Mouse (Mus musculus) liver, embryonic 15.5 days (tissue): ENCODE results near the gene Atp2b1. TPM values are rescaled to one million over a fixed set of nuclear protein-coding genes. Genes with fewer than 3 reads are reported as not detected.
"Not testable (repeated sequence)": the region's sequence is repeated elsewhere in the genome, so short reads cannot be mapped to it uniquely, and the experiment has no call there.

Experiments
- ATAC-seq: fragments of 200-750 bp; cut with Nextera tagmentation; 2 replicates; pipeline ENCODE4 v1.8.0; 2017; ENCODE audit warnings: moderate number of reproducible peaks, mild to moderate bottlenecking, moderate library complexity; ENCODE audit not compliant: insufficient read depth
- H3K27ac ChIP-seq: fragments of 300-500 bp; sonication (generic); replicated peaks from 2 replicates; pipeline ENCODE4 v1.5.1; 2015; ENCODE audit warnings: mild to moderate bottlenecking, inconsistent platforms
- H3K27me3 ChIP-seq: fragments of 300-500 bp; sonication (generic); 2 replicates; pipeline ENCODE4 v1.6.1; 2015; ENCODE audit warnings: mild to moderate bottlenecking, inconsistent platforms
- H3K36me3 ChIP-seq: fragments of 300-500 bp; sonication (generic); replicated peaks from 2 replicates; pipeline ENCODE4 v1.6.1; 2015; ENCODE audit warnings: moderate library complexity, mild to moderate bottlenecking, inconsistent platforms
- H3K4me1 ChIP-seq: fragments of 300-500 bp; sonication (generic); replicated peaks from 2 replicates; pipeline ENCODE4 v1.6.1; 2015; ENCODE audit warnings: inconsistent platforms
- H3K4me2 ChIP-seq: fragments of 300-500 bp; sonication (generic); 2 replicates; pipeline ENCODE4 v1.6.1; 2015; ENCODE audit warnings: moderate library complexity, mild to moderate bottlenecking, inconsistent platforms
- H3K4me3 ChIP-seq: fragments of 300-500 bp; sonication (generic); replicated peaks from 2 replicates; pipeline ENCODE4 v1.5.1; 2015; ENCODE audit warnings: mild to moderate bottlenecking, inconsistent platforms
- H3K9ac ChIP-seq: fragments of 300-500 bp; sonication (generic); 2 replicates; pipeline ENCODE4 v1.6.1; 2015; ENCODE audit warnings: moderate library complexity, mild to moderate bottlenecking, inconsistent platforms
- H3K9me3 ChIP-seq: fragments of 300-500 bp; sonication (generic); replicated peaks from 2 replicates; pipeline ENCODE4 v1.6.1; 2016; ENCODE audit warnings: inconsistent platforms
- WGBS: fragments of 180-500 bp; shearing (Covaris S2); methylation state at CpG from one replicate; pipeline ENCODE4 v1.1.7; 2015; ENCODE audit warnings: mixed read lengths; ENCODE audit not compliant: insufficient replicate concordance; 5-methylcytosine and 5-hydroxymethylcytosine counted together
- polyA plus RNA-seq: library from polyadenylated mRNA; unstranded; fragments of >200 nt; fragmentation: Nextera tagmentation; extraction: Ambion mirVana; gene quantifications from 2 replicates; pipeline ENCODE4 v1.2.1, GENCODE M21; 2015

The Atp2b1 gene
- polyA plus RNA-seq, 1 experiment from 2014 or later: 33.3 TPM

DNA sequence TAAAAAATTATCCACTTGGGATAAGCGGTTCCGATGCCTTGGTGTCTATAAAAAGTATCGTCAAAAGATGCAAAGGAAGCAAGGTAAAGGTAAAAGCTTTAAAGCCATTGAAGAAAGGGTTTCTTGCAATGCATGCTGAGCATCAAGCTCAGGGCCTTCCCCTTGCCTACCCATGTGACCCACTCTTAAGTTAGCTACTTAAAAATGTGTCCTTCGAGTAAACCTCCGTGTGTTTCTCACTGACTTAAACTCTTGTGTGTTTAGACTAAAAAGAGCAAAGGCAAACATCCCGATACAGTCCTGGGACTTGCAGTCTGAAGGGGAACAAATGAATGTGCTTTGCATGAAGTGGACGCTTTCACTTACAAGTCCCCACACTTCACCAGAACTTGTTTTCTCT, 65.1 kb downstream of the Atp2b1 start:
- peaks cover 6% of the 10 kb centered on the region; the same call in 1 of the 2 replicates for H3K36me3 ChIP-seq
- no peak for ATAC-seq
- H3K4me3 ChIP-seq: no peak overlapping the region
- H3K27ac ChIP-seq: no peak overlapping the region
- WGBS: 77% methylated on average over 7 of the region's 7 CpGs
- no peak overlapping the region for H3K4me2 ChIP-seq
- H3K9me3 ChIP-seq: no peaks in the 10 kb centered on the region
- no peaks in the 10 kb centered on the region for H3K27me3 ChIP-seq
- H3K9ac ChIP-seq: no peak overlapping the region
- no peaks in the 10 kb centered on the region; the same call in 1 of the 2 replicates for H3K4me1 ChIP-seq

- 72% methylated on average over 8 of the region's 8 CpGs for WGBS
- H3K9ac ChIP-seq: no peak overlapping the region
- H3K27me3 ChIP-seq: no peaks in the 10 kb centered on the region
- no peak overlapping the region for H3K4me2 ChIP-seq
- no peak for ATAC-seq
- peaks cover 6% of the 10 kb centered on the region; the same call in 1 of the 2 replicates for H3K36me3 ChIP-seq
- no peaks in the 10 kb centered on the region; the same call in 1 of the 2 replicates for H3K4me1 ChIP-seq
- H3K27ac ChIP-seq: no peak overlapping the region
- no peaks in the 10 kb centered on the region for H3K9me3 ChIP-seq
- no peak overlapping the region for H3K4me3 ChIP-seq
Measured at GRCm38 (mm10) chr10:98979951-98980350, 65.7 kb downstream of the Atp2b1 start.

- WGBS: 71% methylated on average over 3 of the region's 3 CpGs
- ATAC-seq: no peak
- peaks cover 75% of the 10 kb centered on the region for H3K36me3 ChIP-seq
Measured at GRCm38 (mm10) chr10:98991964-98992363, 77.8 kb downstream of the Atp2b1 start.

GRCm38 (mm10) chr10:98993186-98993585, 79.0 kb downstream of the Atp2b1 start:
- no peaks in the 10 kb centered on the region for H3K27me3 ChIP-seq
- H3K9ac ChIP-seq: no peak overlapping the region
- H3K27ac ChIP-seq: no peak overlapping the region
- H3K4me3 ChIP-seq: no peak overlapping the region
- H3K36me3 ChIP-seq: peaks cover 75% of the 10 kb centered on the region
- no peak for ATAC-seq
- H3K4me2 ChIP-seq: no peak overlapping the region
- H3K9me3 ChIP-seq: no peaks in the 10 kb centered on the region
- WGBS: 83% methylated on average over 8 of the region's 8 CpGs
- no peaks in the 10 kb centered on the region for H3K4me1 ChIP-seq

More at GRCm38 (mm10) chr10:98991964-98992363, 77.8 kb downstream of the Atp2b1 start:
- Histone ChIP-seq H3K4me2 (no peak overlapping the region), H3K27me3 (no peaks in the 10 kb centered on the region), H3K4me3 (no peak overlapping the region), H3K27ac (no peak overlapping the region), H3K9me3 (no peaks in the 10 kb centered on the region), H3K4me1 (no peaks in the 10 kb centered on the region), H3K9ac (no peak overlapping the region)

DNA sequence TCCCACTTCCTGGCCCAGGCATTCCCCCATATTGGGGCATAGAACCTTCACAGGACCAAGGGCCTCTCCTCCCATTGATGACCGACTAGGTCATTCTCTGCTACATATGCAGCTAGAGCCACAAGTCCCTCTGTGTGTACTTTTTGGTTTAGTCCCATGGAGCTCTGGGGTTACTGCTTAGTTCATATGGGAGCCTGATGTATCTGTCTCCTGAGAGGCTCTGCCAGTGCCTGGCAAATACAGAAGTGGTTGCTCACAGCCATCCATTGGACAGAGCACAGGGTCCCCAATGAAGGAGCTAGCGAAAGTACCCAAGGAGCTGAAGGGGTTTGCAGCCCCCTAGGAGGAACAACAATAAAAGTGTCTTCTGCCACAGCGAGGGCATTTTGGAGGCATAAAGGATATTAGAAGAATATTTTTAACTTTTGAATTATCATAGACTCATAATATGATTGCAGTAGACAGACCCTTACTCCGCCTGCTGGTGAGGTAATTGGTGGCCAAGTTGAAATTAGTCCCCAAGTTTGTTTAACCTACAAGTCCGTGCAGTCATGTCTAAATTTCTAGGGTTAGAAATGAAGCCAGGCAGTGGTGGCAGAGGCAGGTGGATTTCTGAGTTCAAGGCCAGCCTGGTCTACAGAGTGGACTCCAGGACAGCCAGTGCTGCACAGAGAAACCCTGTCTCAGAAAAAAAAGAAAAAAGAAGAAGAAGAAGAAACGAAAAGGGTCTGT, 81.0 kb downstream of the Atp2b1 start:
- 83% methylated on average over 6 of the region's 6 CpGs for WGBS
- not testable (repeated sequence) for H3K27ac ChIP-seq, H3K9ac ChIP-seq, H3K27me3 ChIP-seq, H3K4me1 ChIP-seq, ATAC-seq, H3K4me3 ChIP-seq, H3K9me3 ChIP-seq, H3K4me2 ChIP-seq
- peaks cover 80% of the 10 kb centered on the region for H3K36me3 ChIP-seq

GRCm38 (mm10) chr10:99004866-99005265, 90.7 kb downstream of the Atp2b1 start:
- H3K27ac ChIP-seq: no peak overlapping the region
- ATAC-seq: no peak
- H3K4me3 ChIP-seq: no peak overlapping the region
- no peak overlapping the region for H3K9ac ChIP-seq
- WGBS: 78% methylated on average over 3 of the region's 3 CpGs
- H3K36me3 ChIP-seq: peaks cover 69% of the 10 kb centered on the region
- H3K27me3 ChIP-seq: no peaks in the 10 kb centered on the region
- H3K4me2 ChIP-seq: no peak overlapping the region
- no peaks in the 10 kb centered on the region for H3K9me3 ChIP-seq
- no peaks in the 10 kb centered on the region for H3K4me1 ChIP-seq

DNA sequence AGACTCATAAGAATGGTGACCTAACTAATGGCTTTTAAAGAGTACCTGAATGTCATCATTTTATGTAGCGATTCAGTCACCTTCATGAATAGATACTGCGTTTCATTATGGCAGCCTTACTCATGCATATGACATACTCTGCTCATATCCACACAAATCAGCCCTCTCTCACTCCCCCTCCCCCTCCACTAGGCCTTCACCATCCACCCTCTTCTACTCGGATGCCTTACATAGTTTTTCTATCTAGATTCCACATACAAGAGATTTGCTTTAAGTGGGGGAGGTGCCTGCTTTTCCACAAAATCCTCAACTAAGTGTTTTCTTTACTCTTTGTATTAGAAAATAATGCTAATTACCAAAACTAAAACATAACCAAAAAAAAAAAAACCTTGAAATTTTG, 96.9 kb downstream of the Atp2b1 start:
- no peak for ATAC-seq
- Histone ChIP-seq H3K9me3 (no peaks in the 10 kb centered on the region), H3K4me3 (no peak overlapping the region), H3K27me3 (no peaks in the 10 kb centered on the region), H3K9ac (no peak overlapping the region), H3K4me2 (no peak overlapping the region), H3K36me3 (peaks cover 62% of the 10 kb centered on the region), H3K4me1 (no peaks in the 10 kb centered on the region), H3K27ac (no peak overlapping the region)
- 74% methylated on average over 3 of the region's 3 CpGs for WGBS

DNA sequence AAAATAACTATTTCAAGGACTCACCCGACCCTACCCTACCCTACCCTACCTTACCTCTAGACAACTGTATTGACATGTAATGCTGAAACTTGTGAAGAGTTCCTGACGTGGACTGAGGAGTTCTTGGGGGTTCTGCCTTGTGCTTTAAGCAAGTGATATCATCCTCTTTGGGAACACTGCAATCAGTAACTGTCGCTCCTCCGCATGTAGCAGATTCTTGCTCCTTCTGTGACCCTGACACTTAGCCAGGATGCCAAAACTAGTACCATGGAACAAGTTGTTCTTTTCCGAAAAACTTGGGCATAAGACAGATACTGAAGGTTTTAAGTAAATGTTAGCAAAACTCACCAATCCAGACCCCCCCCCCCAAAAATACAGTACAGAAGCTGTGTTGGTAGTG, 97.9 kb downstream of the Atp2b1 start:
- Histone ChIP-seq H3K9ac (no peak overlapping the region), H3K4me2 (no peak overlapping the region), H3K27me3 (no peaks in the 10 kb centered on the region), H3K27ac (no peak overlapping the region), H3K9me3 (no peaks in the 10 kb centered on the region), H3K4me1 (no peaks in the 10 kb centered on the region), H3K36me3 (peaks cover 57% of the 10 kb centered on the region), H3K4me3 (no peak overlapping the region)
- 76% methylated on average over 5 of the region's 5 CpGs for WGBS
- no peak for ATAC-seq

- H3K4me2 ChIP-seq: no peak overlapping the region
- ATAC-seq: no peak
- 86% methylated on average over 13 of the region's 13 CpGs for WGBS
- no peak overlapping the region for H3K4me3 ChIP-seq
- no peaks in the 10 kb centered on the region for H3K4me1 ChIP-seq
- H3K27ac ChIP-seq: no peak overlapping the region
- no peaks in the 10 kb centered on the region for H3K27me3 ChIP-seq
- peaks cover 67% of the 10 kb centered on the region for H3K36me3 ChIP-seq
- no peaks in the 10 kb centered on the region for H3K9me3 ChIP-seq
- no peak overlapping the region for H3K9ac ChIP-seq
Measured at GRCm38 (mm10) chr10:99014737-99015136, 100.5 kb downstream of the Atp2b1 start.

GRCm38 (mm10) chr10:99016996-99017395, 102.8 kb downstream of the Atp2b1 start:
- 79% methylated on average over 5 of the region's 5 CpGs for WGBS
- Histone ChIP-seq H3K4me3 (no peak overlapping the region), H3K36me3 (peaks cover 62% of the 10 kb centered on the region), H3K4me2 (no peak overlapping the region), H3K4me1 (no peaks in the 10 kb centered on the region), H3K27ac (no peak overlapping the region), H3K27me3 (no peaks in the 10 kb centered on the region), H3K9me3 (no peaks in the 10 kb centered on the region), H3K9ac (no peak overlapping the region)
- ATAC-seq: no peak

DNA sequence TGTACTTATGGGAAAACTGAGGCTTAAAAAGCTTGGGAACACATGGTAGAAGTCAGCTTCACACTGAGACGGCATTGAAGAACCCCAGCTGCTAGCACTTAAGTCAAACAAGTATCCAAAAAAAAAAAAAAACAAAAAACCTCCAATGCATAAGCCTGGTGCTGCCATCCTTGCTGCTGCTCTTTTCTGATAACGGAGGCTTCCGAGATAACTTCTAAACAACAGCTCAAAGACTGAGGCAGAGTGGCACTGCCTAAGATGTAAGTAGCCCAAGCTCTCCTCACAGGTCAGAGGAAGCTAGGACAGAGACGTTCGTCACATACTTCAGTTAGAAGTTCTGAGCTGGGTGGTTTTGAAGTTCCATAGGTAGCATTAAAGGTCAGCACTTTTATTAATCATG, 113.3 kb downstream of the Atp2b1 start:
- Histone ChIP-seq H3K9ac (no peak overlapping the region), H3K4me2 (no peak overlapping the region), H3K36me3 (peaks cover 25% of the 10 kb centered on the region), H3K27me3 (no peaks in the 10 kb centered on the region), H3K9me3 (no peaks in the 10 kb centered on the region), H3K27ac (no peak overlapping the region), H3K4me3 (no peak overlapping the region), H3K4me1 (peaks cover 12% of the 10 kb centered on the region)
- 20% methylated on average over 5 of the region's 5 CpGs for WGBS
- peak; percentile 81 for ATAC-seq

- Histone ChIP-seq H3K4me1 (peaks cover 12% of the 10 kb centered on the region), H3K27ac (no peak overlapping the region), H3K27me3 (no peaks in the 10 kb centered on the region), H3K4me2 (no peak overlapping the region), H3K4me3 (no peak overlapping the region), H3K9me3 (no peaks in the 10 kb centered on the region), H3K9ac (no peak overlapping the region), H3K36me3 (peaks cover 11% of the 10 kb centered on the region)
- WGBS: 85% methylated on average over 7 of the region's 7 CpGs
- ATAC-seq: no peak
Measured at GRCm38 (mm10) chr10:99029844-99030243, 115.6 kb downstream of the Atp2b1 start.
